Mouse (Mus musculus): ENCODE data around the gene Tulp1. TPM values are rescaled to one million over a fixed set of nuclear protein-coding genes. Genes with fewer than 3 reads are reported as not detected.
"Not testable (repeated sequence)": the region's sequence is repeated elsewhere in the genome, so short reads cannot be mapped to it uniquely, and the experiment has no call there.

Tulp1 gene
- polyA plus RNA-seq, 1 experiment from 2014 or later, result 1.3 TPM

- no peak for ATAC-seq (replicated peaks)
- peaks cover 29% of the 10 kb centered on the region for H3K4me1 ChIP-seq
- H3K9ac ChIP-seq, result no peak overlapping the region
- H3K27me3 ChIP-seq (replicated peaks), result no peaks in the 10 kb centered on the region
- H3K36me3 ChIP-seq (replicated peaks), result peaks cover 10% of the 10 kb centered on the region
- no peak overlapping the region for H3K4me2 ChIP-seq
- H3K4me3 ChIP-seq, result no peak overlapping the region
- WGBS, result 38% methylated on average over 7 of the region's 7 CpGs
- H3K27ac ChIP-seq, result no peak overlapping the region
- H3K9me3 ChIP-seq, result no peaks in the 10 kb centered on the region
Measured at GRCm38 (mm10) chr17:28331241-28332112, 33.5 kb downstream of the Tulp1 start.

GRCm38 (mm10) chr17:28330590-28330989 lies 34.4 kb downstream of the Tulp1 start:
- H3K27me3 ChIP-seq (replicated peaks); H3K9ac ChIP-seq; H3K4me2 ChIP-seq; H3K4me3 ChIP-seq; H3K27ac ChIP-seq; ATAC-seq (replicated peaks); H3K9me3 ChIP-seq: not testable (repeated sequence)
- H3K36me3 ChIP-seq (replicated peaks), result peaks cover 10% of the 10 kb centered on the region
- WGBS, result 73% methylated on average over 8 of the region's 8 CpGs
- H3K4me1 ChIP-seq, result peaks cover 29% of the 10 kb centered on the region

GRCm38 (mm10) chr17:28330232-28330546 lies 34.8 kb downstream of the Tulp1 start:
- 48% methylated on average over 2 of the region's 2 CpGs for WGBS
- Histone ChIP-seq H3K4me1 (peaks cover 29% of the 10 kb centered on the region), H3K27me3 (replicated peaks) (no peaks in the 10 kb centered on the region), H3K4me3 (0 out of 2 replicates have a peak overlapping the region, but pooled peaks have one; percentile 69), H3K9me3 (no peaks in the 10 kb centered on the region), H3K9ac (peak overlapping the region; percentile 97), H3K27ac (no peak overlapping the region), H3K4me2 (peak overlapping the region; percentile 95), H3K36me3 (replicated peaks) (peaks cover 10% of the 10 kb centered on the region)
- ATAC-seq (replicated peaks), result no peak

GRCm38 (mm10) chr17:28329503-28330231 lies 35.4 kb downstream of the Tulp1 start:
- Histone ChIP-seq H3K27ac (no peak overlapping the region), H3K27me3 (replicated peaks) (no peaks in the 10 kb centered on the region), H3K9me3 (no peaks in the 10 kb centered on the region), H3K36me3 (replicated peaks) (peaks cover 10% of the 10 kb centered on the region), H3K4me1 (peaks cover 29% of the 10 kb centered on the region), H3K9ac (peak overlapping the region; percentile 97), H3K4me2 (peak overlapping the region; percentile 95), H3K4me3 (peak overlapping the region; percentile 69)
- ATAC-seq (replicated peaks), result no peak
- 10% methylated on average over 4 of the region's 4 CpGs for WGBS

GRCm38 (mm10) chr17:28328946-28329345 lies 36.1 kb downstream of the Tulp1 start:
- H3K36me3 ChIP-seq (replicated peaks), result peaks cover 10% of the 10 kb centered on the region
- under 1% methylated on average over 25 of the region's 25 CpGs for WGBS
- H3K4me3 ChIP-seq, result peak overlapping the region; percentile 69
- H3K27ac ChIP-seq, result peak overlapping the region; percentile 91
- H3K9ac ChIP-seq, result peak overlapping the region; percentile 97
- ATAC-seq (replicated peaks), result peak; percentile 54
- peaks cover 29% of the 10 kb centered on the region for H3K4me1 ChIP-seq
- H3K27me3 ChIP-seq (replicated peaks), result no peaks in the 10 kb centered on the region
- H3K4me2 ChIP-seq, result peak overlapping the region; percentile 95
- no peaks in the 10 kb centered on the region for H3K9me3 ChIP-seq

- H3K9ac ChIP-seq, result peak within 1 kb of the TSS; percentile 97
- H3K9me3 ChIP-seq, result no peaks in the 10 kb centered on the region
- ATAC-seq (replicated peaks), result peak; percentile 90
- peaks cover 10% of the 10 kb centered on the region for H3K36me3 ChIP-seq (replicated peaks)
- H3K27ac ChIP-seq, result peak within 1 kb of the TSS; percentile 91
- no peaks in the 10 kb centered on the region for H3K27me3 ChIP-seq (replicated peaks)
- H3K4me3 ChIP-seq, result peak within 1 kb of the TSS; percentile 69
- H3K4me2 ChIP-seq, result peak within 1 kb of the TSS; percentile 95
- WGBS, result under 1% methylated on average over 66 of the region's 67 CpGs
- H3K4me1 ChIP-seq, result peaks cover 29% of the 10 kb centered on the region
Measured at GRCm38 (mm10) chr17:28328366-28328928, 36.6 kb downstream of the Tulp1 start, which contains the start of gene Rpl10a. TSS of gene Rpl10a (plus strand) at chr17:28328471.

- WGBS, result 7% methylated on average over 22 of the region's 22 CpGs
- peak; percentile 69 for ATAC-seq (replicated peaks)
Measured at GRCm38 (mm10) chr17:28327673-28328325, 37.2 kb downstream of the Tulp1 start.

GRCm38 (mm10) chr17:28326951-28327350 lies 38.1 kb downstream of the Tulp1 start:
- no peak overlapping the region for H3K4me3 ChIP-seq
- H3K4me1 ChIP-seq, result peaks cover 29% of the 10 kb centered on the region
- H3K9me3 ChIP-seq, result no peaks in the 10 kb centered on the region
- 0 out of 2 replicates have a peak overlapping the region, but pooled peaks have one; percentile 86 for H3K9ac ChIP-seq
- 85% methylated on average over 3 of the region's 3 CpGs for WGBS
- H3K27ac ChIP-seq, result 0 out of 2 replicates have a peak overlapping the region, but pooled peaks have one; percentile 91
- no peak for ATAC-seq (replicated peaks)
- H3K36me3 ChIP-seq (replicated peaks), result peaks cover 10% of the 10 kb centered on the region
- no peak overlapping the region for H3K4me2 ChIP-seq
- no peaks in the 10 kb centered on the region for H3K27me3 ChIP-seq (replicated peaks)

More at GRCm38 (mm10) chr17:28327673-28328325, 37.2 kb downstream of the Tulp1 start:
- Histone ChIP-seq H3K9ac (peak overlapping the region; percentile 86), H3K9me3 (no peaks in the 10 kb centered on the region), H3K27me3 (replicated peaks) (no peaks in the 10 kb centered on the region), H3K4me2 (peak overlapping the region; percentile 95), H3K4me3 (peak overlapping the region; percentile 69), H3K27ac (peak overlapping the region; percentile 91), H3K4me1 (peaks cover 29% of the 10 kb centered on the region), H3K36me3 (replicated peaks) (peaks cover 10% of the 10 kb centered on the region)

GRCm38 (mm10) chr17:28325751-28326150 lies 39.3 kb downstream of the Tulp1 start:
- no peak overlapping the region for H3K27ac ChIP-seq
- no peak overlapping the region for H3K4me2 ChIP-seq
- WGBS, result 97% methylated on average over 8 of the region's 8 CpGs
- no peak overlapping the region for H3K4me3 ChIP-seq
- peaks cover 4% of the 10 kb centered on the region; the same call in 1 of the 2 replicates for H3K36me3 ChIP-seq (replicated peaks)
- ATAC-seq (replicated peaks), result no peak
- H3K4me1 ChIP-seq, result peaks cover 24% of the 10 kb centered on the region
- no peak overlapping the region for H3K9ac ChIP-seq
- no peaks in the 10 kb centered on the region for H3K9me3 ChIP-seq
- no peaks in the 10 kb centered on the region for H3K27me3 ChIP-seq (replicated peaks)

GRCm38 (mm10) chr17:28324416-28324815 lies 40.6 kb downstream of the Tulp1 start:
- 94% methylated on average over 7 of the region's 7 CpGs for WGBS
- H3K4me1 ChIP-seq, result peaks cover 16% of the 10 kb centered on the region
- not testable (repeated sequence) for ATAC-seq (replicated peaks); H3K4me2 ChIP-seq; H3K36me3 ChIP-seq (replicated peaks); H3K27ac ChIP-seq; H3K9me3 ChIP-seq; H3K27me3 ChIP-seq (replicated peaks); H3K9ac ChIP-seq; H3K4me3 ChIP-seq

GRCm38 (mm10) chr17:28323786-28324185 lies 41.2 kb downstream of the Tulp1 start:
- no peak overlapping the region for H3K27ac ChIP-seq
- H3K9ac ChIP-seq, result no peak overlapping the region
- H3K4me1 ChIP-seq, result peaks cover 10% of the 10 kb centered on the region
- H3K9me3 ChIP-seq, result no peaks in the 10 kb centered on the region
- no peaks in the 10 kb centered on the region for H3K27me3 ChIP-seq (replicated peaks)
- no peak overlapping the region for H3K4me3 ChIP-seq
- no peak for ATAC-seq (replicated peaks)
- no peaks in the 10 kb centered on the region for H3K36me3 ChIP-seq (replicated peaks)
- no peak overlapping the region for H3K4me2 ChIP-seq
- 89% methylated on average over 8 of the region's 8 CpGs for WGBS

All from midbrain, embryonic 15.5 days (tissue).